Mouse (Mus musculus): Measurements from ENCODE around the gene Ide. TPM values are rescaled to one million over a fixed set of nuclear protein-coding genes. Genes with fewer than 3 reads are reported as not detected.
A peak's percentile ranks its signal among the peaks of the same experiment; 100 is the strongest.

Ide gene
- polyA plus RNA-seq, 1 experiment from 2014 or later = 35.9 TPM

DNA sequence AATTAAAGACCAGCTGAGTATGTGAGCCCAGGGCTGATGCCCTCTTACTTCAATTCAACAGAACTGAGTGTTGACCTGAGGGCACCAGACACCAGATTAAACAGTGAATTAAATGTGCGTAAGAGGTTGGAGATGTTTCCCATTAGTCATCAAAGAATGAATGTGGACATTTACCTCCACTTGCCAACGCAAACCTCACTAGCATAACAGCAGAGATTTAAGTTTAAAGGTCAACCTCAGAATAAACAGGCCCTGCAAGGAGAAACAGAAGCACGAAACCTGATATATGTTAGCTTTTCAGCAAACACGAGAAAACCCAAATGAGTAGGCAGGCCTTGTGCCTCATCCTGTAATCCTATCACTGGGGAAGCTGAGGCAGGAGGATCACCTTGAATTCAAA is 75.3 kb downstream of the Ide start:
- Histone ChIP-seq H3K27me3 (no peaks in the 10 kb centered on the region), H3K4me1 (replicated peaks) (peaks cover 15% of the 10 kb centered on the region), H3K4me2 (no peak overlapping the region), H3K36me3 (no peaks in the 10 kb centered on the region), H3K4me3 (no peak overlapping the region), H3K9me3 (no peaks in the 10 kb centered on the region), H3K27ac (replicated peaks) (no peak overlapping the region), H3K9ac (no peak overlapping the region)
- ATAC-seq (ENCODE audit: low read depth) = no peak
- WGBS = 70% methylated on average over 4 of the region's 4 CpGs

DNA sequence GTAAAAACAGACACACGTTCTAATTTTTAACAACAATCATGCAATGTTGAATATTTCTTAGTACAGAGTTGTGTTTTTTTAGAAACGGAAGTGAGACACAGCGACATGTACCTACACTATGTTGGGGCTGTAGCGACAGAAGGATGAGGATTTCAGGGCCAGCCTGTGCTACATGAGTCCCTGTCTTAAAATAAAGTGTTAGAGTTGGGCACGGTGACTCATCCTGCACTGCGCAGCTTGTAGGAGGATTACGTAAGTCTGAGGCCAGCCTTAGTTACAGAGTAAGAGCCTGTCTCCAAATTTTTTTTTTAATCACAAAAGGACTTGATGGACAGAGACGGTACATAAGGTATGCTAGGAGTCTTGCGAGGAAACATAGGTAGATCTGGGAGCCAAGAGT is 82.3 kb downstream of the Ide start:
- Histone ChIP-seq H3K9ac (no peak overlapping the region), H3K4me2 (no peak overlapping the region), H3K9me3 (no peaks in the 10 kb centered on the region), H3K4me3 (no peak overlapping the region), H3K36me3 (no peaks in the 10 kb centered on the region), H3K27me3 (no peaks in the 10 kb centered on the region), H3K27ac (replicated peaks) (no peak overlapping the region), H3K4me1 (replicated peaks) (no peaks in the 10 kb centered on the region)
- no peak for ATAC-seq (ENCODE audit: low read depth)
- WGBS = 90% methylated on average over 9 of the region's 9 CpGs

DNA sequence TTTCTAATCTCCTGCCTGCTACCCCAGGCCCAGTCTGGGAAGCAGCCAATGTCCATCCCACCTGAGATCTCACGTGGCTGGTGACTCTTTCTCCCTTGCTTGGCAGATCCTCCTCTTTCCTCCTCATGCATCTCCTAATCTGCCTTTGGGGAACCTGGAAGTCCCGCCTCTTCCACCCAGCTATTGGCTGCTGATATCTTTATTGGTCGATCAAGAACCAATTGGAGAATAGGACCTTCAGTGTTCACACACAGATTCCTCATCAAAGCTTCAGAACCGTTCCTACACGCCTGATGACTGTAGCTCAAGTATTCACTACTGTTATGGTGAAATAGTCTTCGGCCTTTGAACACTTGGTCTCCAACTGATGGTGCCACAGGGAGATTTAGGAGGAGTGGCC is 85.5 kb downstream of the Ide start:
- no peak overlapping the region for H3K4me2 ChIP-seq
- H3K9ac ChIP-seq = no peak overlapping the region
- 72% methylated on average over 6 of the region's 6 CpGs for WGBS
- ATAC-seq (ENCODE audit: low read depth) = no peak
- H3K4me1 ChIP-seq (replicated peaks) = no peaks in the 10 kb centered on the region
- no peaks in the 10 kb centered on the region for H3K36me3 ChIP-seq
- H3K9me3 ChIP-seq = no peaks in the 10 kb centered on the region
- H3K4me3 ChIP-seq = no peak overlapping the region
- no peaks in the 10 kb centered on the region for H3K27me3 ChIP-seq
- no peak overlapping the region for H3K27ac ChIP-seq (replicated peaks)

DNA sequence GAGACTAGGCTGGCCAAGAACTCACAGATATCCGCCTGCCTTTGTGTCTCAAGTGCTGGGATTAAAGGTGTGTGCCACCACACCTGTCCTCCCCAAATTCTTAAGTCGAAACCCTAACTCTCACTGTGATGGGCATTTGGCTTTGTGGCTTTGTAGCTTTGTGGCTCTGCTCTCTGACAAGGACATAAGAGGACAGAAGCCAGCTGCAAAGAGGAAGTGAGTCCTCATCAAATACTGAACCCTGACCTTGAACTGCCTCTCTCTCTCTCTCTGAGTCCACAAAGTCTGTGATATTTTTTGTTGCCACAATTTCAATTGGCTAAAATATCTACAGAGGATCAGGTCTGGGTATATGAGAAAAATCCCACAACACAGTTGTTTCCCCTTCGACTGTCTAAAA is 89.5 kb downstream of the Ide start:
- Histone ChIP-seq H3K36me3 (no peaks in the 10 kb centered on the region), H3K4me1 (replicated peaks) (no peaks in the 10 kb centered on the region), H3K27ac (replicated peaks) (no peak overlapping the region), H3K9ac (no peak overlapping the region), H3K4me2 (no peak overlapping the region), H3K27me3 (no peaks in the 10 kb centered on the region), H3K9me3 (no peaks in the 10 kb centered on the region), H3K4me3 (no peak overlapping the region)
- 93% methylated on average over 3 of the region's 3 CpGs for WGBS
- no peak for ATAC-seq (ENCODE audit: low read depth)

DNA sequence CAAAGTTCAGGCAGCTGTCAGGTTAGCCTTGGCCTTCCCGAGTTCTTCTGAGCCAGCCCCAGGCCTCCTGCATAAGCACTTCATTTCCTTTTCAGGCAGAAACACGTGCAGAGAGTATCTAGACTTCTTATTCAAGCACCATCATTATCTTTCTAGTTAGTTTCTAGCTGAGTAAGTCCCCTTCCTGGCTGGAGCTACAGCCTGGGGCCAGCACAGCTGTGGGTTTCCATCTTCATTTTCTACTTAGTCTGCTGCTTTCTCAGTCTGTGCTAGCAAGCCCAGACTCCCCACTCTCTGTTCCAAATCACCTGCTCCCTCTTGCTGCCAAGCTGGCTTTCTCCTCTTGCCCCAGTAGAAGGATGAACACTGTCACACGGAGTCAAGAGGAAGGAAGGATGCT is 90.8 kb downstream of the Ide start:
- H3K4me1 ChIP-seq (replicated peaks) = no peaks in the 10 kb centered on the region
- H3K27me3 ChIP-seq = no peaks in the 10 kb centered on the region
- H3K9me3 ChIP-seq = no peaks in the 10 kb centered on the region
- H3K4me2 ChIP-seq = no peak overlapping the region
- no peak overlapping the region for H3K9ac ChIP-seq
- no peak overlapping the region for H3K27ac ChIP-seq (replicated peaks)
- ATAC-seq (ENCODE audit: low read depth) = no peak
- no peaks in the 10 kb centered on the region for H3K36me3 ChIP-seq
- 39% methylated on average over 3 of the region's 3 CpGs for WGBS
- no peak overlapping the region for H3K4me3 ChIP-seq

DNA sequence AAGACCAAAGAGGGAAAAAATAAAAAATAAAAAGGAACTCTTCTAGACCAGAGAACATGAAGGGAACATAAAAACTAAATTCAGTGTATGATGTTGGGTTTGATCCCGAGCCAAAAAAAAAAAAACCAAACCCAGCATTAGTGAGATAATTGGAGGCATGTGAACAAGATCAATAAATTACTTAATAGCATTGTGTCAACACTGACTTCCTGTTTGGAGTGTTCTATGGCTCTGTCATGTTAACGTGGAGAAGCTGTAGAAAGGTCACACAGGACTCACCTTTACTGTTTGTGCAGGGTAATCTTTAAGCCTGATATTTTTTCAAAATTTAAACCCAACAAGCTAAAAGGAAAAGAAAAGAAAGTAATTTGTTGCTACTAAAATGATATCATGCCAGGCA is 94.9 kb downstream of the Ide start:
- Histone ChIP-seq H3K36me3 (no peaks in the 10 kb centered on the region), H3K9me3 (no peaks in the 10 kb centered on the region), H3K27me3 (peaks cover 8% of the 10 kb centered on the region; the same call in 1 of the 2 replicates), H3K4me1 (replicated peaks) (peaks cover 11% of the 10 kb centered on the region; the same call in 1 of the 2 replicates), H3K9ac (no peak overlapping the region), H3K27ac (replicated peaks) (no peak overlapping the region), H3K4me2 (no peak overlapping the region), H3K4me3 (no peak overlapping the region)
- WGBS = 45% methylated on average over 2 of the region's 2 CpGs
- no peak for ATAC-seq (ENCODE audit: low read depth)

DNA sequence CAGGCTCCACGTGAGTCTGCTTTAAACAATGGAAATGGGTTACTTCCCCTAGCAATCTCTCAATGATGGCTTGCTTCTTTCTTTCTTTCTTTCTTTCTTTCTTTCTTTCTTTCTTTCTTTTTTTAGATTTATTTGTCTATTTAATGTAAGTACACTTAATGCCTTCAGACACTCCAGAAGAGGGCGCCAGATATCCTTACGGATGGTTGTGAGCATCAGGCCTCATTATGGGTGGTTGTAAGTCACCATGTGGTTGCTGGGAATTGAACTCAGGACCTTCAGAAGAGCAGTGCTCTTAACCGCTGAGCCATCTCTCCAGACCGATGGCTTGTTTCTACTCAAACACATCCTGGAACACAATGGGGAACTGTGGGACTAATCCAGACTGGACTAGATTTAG is 96.5 kb downstream of the Ide start:
- Histone ChIP-seq H3K4me1 (replicated peaks) (peaks cover 11% of the 10 kb centered on the region; the same call in 1 of the 2 replicates), H3K4me2 (no peak overlapping the region), H3K4me3 (no peak overlapping the region), H3K36me3 (no peaks in the 10 kb centered on the region), H3K9me3 (no peaks in the 10 kb centered on the region), H3K27me3 (peaks cover 22% of the 10 kb centered on the region), H3K27ac (replicated peaks) (no peak overlapping the region), H3K9ac (no peak overlapping the region)
- 76% methylated on average over 5 of the region's 5 CpGs for WGBS
- no peak for ATAC-seq (ENCODE audit: low read depth)

DNA sequence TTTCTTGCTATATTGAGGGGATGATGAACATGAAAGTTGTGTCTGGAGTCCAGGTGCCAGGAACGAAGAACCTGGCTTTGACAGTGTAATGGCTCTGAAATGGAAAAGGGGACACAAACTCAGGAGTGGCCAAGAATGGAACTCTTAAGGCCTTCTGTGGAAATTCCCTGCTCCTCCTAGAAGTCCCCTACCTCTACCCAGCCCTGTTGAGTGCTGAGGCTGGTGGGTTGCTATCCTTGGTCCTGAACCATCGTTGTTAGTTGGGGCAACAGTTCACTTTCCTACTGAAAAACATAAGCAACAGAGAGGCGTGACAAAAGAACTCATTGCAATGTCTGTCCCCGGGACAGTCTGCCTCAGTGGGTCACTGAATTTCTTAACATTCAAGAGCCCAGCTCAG is 98.6 kb downstream of the Ide start:
- whole genome bisulfite sequencing = 35% methylated on average over 4 of the region's 4 CpGs
- no peak overlapping the region for H3K9ac ChIP-seq
- H3K36me3 ChIP-seq = no peaks in the 10 kb centered on the region
- H3K27me3 ChIP-seq = peaks cover 41% of the 10 kb centered on the region
- no peak overlapping the region for H3K27ac ChIP-seq (replicated peaks)
- peaks cover 17% of the 10 kb centered on the region for H3K4me1 ChIP-seq (replicated peaks)
- H3K4me2 ChIP-seq = no peak overlapping the region
- no peak for ATAC-seq (ENCODE audit: low read depth)
- H3K4me3 ChIP-seq = no peak overlapping the region
- H3K9me3 ChIP-seq = no peaks in the 10 kb centered on the region

DNA sequence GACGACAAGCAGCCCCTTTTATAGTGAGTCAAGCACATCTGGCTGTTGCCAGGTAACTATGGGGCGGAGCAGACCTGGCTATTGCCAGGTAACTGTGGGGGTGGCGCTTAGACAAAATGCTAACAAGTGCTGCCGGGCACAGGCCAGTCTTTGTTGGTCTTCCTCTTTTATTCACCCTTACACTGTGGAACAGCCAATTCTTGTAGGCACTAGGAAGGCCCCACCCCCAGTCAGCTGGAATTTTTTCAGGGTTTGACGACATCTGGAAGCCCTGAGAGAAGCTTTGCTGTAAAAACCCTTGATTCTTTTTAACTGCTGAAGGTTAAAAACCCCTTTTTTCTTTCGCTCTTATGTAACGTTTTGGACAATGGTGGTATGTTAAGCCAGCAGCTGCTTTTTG is 99.0 kb downstream of the Ide start:
- Histone ChIP-seq H3K27me3 (peaks cover 46% of the 10 kb centered on the region), H3K9ac (no peak overlapping the region), H3K27ac (replicated peaks) (no peak overlapping the region), H3K4me1 (replicated peaks) (peaks cover 21% of the 10 kb centered on the region), H3K9me3 (no peaks in the 10 kb centered on the region), H3K4me2 (no peak overlapping the region), H3K4me3 (no peak overlapping the region), H3K36me3 (no peaks in the 10 kb centered on the region)
- ATAC-seq (ENCODE audit: low read depth) = no peak
- WGBS = 15% methylated on average over 7 of the region's 7 CpGs

DNA sequence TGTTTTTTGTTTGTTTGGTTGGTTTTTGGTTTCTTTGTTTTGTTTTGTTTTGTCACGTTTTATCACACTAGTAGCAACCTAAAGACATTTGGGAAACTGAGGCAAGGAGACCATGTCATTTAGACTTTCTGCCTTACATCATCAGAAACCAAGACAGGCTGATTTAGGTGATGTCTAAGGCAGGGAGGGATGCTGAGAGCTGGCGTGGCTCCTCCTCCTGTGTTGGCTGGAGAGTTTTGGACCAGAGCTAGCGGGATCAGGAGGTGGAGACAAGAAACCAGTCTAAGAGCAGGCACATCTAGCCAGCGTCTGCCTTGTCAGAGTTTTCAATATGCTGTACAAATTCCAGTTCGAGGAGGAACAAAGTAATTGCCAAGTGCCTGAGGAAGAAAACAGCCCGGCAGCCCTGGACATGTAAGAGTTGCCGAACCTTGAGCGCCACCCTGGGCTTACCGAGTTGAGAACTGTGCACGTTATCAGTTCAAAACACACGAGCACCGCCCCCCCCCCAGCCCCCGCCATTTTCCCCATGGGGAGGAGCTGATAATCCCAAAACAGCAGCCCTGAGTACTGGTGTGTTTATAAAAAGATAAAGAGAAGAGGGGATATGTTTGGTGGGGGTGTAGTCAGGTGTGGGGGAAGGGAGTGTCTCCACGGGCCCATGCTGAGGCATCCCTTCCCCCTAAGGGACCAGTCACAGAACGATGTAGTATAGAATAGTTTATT is 99.8 kb downstream of the Ide start:
- 12% methylated on average over 15 of the region's 15 CpGs for WGBS
- Histone ChIP-seq H3K36me3 (no peaks in the 10 kb centered on the region), H3K27ac (replicated peaks) (no peak overlapping the region), H3K4me3 (no peak overlapping the region), H3K27me3 (peaks cover 51% of the 10 kb centered on the region), H3K9me3 (no peaks in the 10 kb centered on the region), H3K4me1 (replicated peaks) (peaks cover 24% of the 10 kb centered on the region), H3K9ac (no peak overlapping the region), H3K4me2 (0 out of 2 replicates have a peak overlapping the region, but pooled peaks have one; percentile 16)
- no peak for ATAC-seq (ENCODE audit: low read depth)

DNA sequence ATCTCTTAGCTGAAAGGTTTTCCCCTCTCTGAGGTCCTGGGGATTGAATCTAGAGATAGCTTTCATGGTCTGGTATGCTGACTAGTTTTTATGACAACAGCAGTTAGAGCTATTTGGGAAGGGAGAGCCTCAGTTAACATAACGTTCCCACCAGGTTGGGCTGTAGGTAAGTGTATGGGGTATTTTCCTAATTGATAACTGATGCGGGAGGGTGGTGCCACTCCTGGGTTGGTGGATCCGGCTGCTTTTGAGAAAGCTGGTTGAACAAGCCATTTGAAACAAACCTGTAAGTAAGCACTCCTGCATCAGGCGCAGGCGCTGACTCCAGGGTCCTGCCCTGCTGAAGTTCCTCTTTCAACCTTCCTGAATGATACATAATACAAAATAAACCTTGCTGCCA is 100.3 kb downstream of the Ide start:
- Histone ChIP-seq H3K9ac (no peak overlapping the region), H3K27me3 (peaks cover 56% of the 10 kb centered on the region), H3K4me1 (replicated peaks) (peaks cover 24% of the 10 kb centered on the region), H3K4me2 (no peak overlapping the region), H3K36me3 (no peaks in the 10 kb centered on the region), H3K9me3 (no peaks in the 10 kb centered on the region), H3K27ac (replicated peaks) (no peak overlapping the region), H3K4me3 (no peak overlapping the region)
- 60% methylated on average over 5 of the region's 5 CpGs for WGBS
- no peak for ATAC-seq (ENCODE audit: low read depth)

DNA sequence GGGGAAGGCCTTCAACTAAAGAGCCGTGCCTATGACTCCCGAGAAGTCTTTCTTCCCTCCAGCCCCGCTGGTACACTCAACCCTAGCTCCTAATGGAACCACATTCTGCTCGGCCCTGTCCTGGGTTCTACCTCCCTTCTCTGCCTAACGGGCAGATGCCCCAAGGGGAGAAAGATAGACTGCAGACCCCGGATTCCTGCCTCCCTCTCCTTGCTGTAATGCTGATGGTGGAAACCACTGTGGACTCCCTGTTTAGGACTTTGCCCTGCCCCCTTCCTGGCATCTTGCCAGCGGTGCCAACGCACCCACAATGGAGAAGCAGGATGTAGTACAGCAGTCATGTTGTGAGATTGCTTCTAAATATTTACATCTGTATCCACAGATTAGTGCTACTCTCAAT is 101.8 kb downstream of the Ide start:
- no peak overlapping the region for H3K27ac ChIP-seq (replicated peaks)
- no peak overlapping the region for H3K4me2 ChIP-seq
- no peak overlapping the region for H3K9ac ChIP-seq
- H3K9me3 ChIP-seq = no peaks in the 10 kb centered on the region
- peaks cover 60% of the 10 kb centered on the region for H3K27me3 ChIP-seq
- no peak for ATAC-seq (ENCODE audit: low read depth)
- no peak overlapping the region for H3K4me3 ChIP-seq
- 54% methylated on average over 8 of the region's 8 CpGs for WGBS
- no peaks in the 10 kb centered on the region for H3K36me3 ChIP-seq
- H3K4me1 ChIP-seq (replicated peaks) = peaks cover 24% of the 10 kb centered on the region

All from neural tube, embryonic 13.5 days (tissue).